Mouse (Mus musculus) heart, adult 2 months (tissue): ENCODE data around the gene Fgfr2.

Experiments used
- CTCF ChIP-seq: fragments of 200-600 bp; IDR thresholded peaks from 2 replicates; pipeline ENCODE4 v1.8.1; 2022; ENCODE audit warnings: antibody characterized with exemption, mild to moderate bottlenecking, moderate library complexity
- EP300 ChIP-seq: fragments of 200-500 bp; IDR thresholded peaks from 2 replicates; pipeline ENCODE4 v1.6.1; 2011; ENCODE audit warnings: low read depth, low read length, control low read depth; ENCODE audit not compliant: insufficient read depth
- POLR2A ChIP-seq: fragments of 200-500 bp; IDR thresholded peaks from 2 replicates; pipeline ENCODE4 v1.6.1; 2011; ENCODE audit warnings: mild to moderate bottlenecking, low read depth, low read length, control low read depth; ENCODE audit not compliant: insufficient read depth

DNA sequence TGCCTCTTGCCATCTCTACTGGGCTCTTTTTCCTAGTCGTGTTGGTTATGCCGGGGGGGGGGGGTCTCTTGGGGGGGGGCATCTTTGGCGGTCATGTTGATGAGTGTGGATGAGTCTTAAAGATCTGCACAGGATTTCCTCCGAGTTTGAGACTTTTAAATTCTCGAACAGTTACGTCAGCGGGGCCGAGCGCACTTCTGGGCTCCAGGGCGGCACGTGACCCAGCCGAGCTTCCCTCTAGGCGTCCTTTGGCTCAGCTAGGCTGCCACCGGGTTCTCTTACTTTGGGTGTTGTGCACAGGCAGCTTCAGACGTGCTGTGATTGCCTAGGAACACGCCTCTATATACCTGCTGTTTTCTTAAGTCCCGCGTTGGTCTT, 2476.4 kb downstream of the Fgfr2 start:
- TF ChIP-seq CTCF (no peak), EP300 (peak; percentile 54; the same call in 1 of the 2 replicates), POLR2A (peak; percentile 71)
